Comparison of ENCODE assay signal across 37 mouse cellular contexts in the genomic region with DNA sequence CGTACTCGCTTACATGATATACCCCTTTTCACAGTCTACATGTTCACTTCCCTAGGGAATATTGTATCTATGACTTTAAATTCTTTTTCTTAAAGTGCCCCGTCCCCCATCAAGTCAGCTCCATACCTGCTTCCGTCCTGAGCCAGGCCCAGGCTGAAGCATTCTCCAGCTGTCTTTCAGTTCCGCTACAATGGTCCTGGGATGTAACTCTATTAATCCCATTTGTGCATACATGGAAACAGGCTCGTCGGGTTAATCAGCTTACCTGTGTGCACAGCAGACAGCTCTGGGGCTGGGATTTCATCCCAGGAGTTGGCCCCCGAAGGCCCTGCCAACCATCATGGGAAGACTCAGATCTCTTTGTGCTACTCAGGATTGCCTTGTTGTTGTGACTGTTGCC. TPM values are rescaled to one million over a fixed set of nuclear protein-coding genes. Genes with fewer than 3 reads are reported as not detected.
A peak's percentile ranks its signal among the peaks of the same experiment; 100 is the strongest.
DNase-seq lines count a peak whose midpoint lies in the region; ATAC-seq and TF ChIP-seq lines count a peak whose summit lies in the region.
"Had no signal": no experiment of that assay in that cellular context is flagged by ENCODE, and none has a peak within 500 bp of the region (broad histone marks: within the 10 kb centered on the region; RNA-seq: fewer than 3 reads in every experiment).

No protein-coding gene starts in this region.

- 0 out of 2 replicates have a peak, but pooled peaks have one; percentile 52 for TF ChIP-seq EP300 in heart, adult 2 months (IDR thresholded peaks at IDR 0.05; ENCODE audit: insufficient read depth, low read depth, low read length)

- no peak for TF ChIP-seq POLR2A in heart, adult 2 months (IDR thresholded peaks at IDR 0.05; ENCODE audit: insufficient read depth, low read depth, low read length)

- no peak overlapping the region for H3K4me2 ChIP-seq in embryonic facial prominence, embryonic 14.5 days (ENCODE audit: low read depth, low read length)
- H3K4me2 ChIP-seq in heart, embryonic 16.5 days (ENCODE audit: low read depth, low read length), result peak overlapping the region; percentile 16; the same call in 1 of the 2 replicates
- no peak overlapping the region for H3K4me2 ChIP-seq in heart, embryonic 12.5 days
- H3K4me2 ChIP-seq: embryonic facial prominence, embryonic 15.5 days; heart, embryonic 11.5 days; hindbrain, embryonic 12.5 days; hindbrain, embryonic 15.5 days had no signal

- ATAC-seq in embryonic facial prominence, embryonic 14.5 days (ENCODE audit: low read depth), result peak; percentile 34; the same call in 1 of the 2 replicates
- no peak for ATAC-seq in heart, embryonic 16.5 days (replicated peaks; ENCODE audit: extremely low read depth, insufficient read depth, low FRiP score)
- no peak for ATAC-seq in heart, embryonic 12.5 days (ENCODE audit: insufficient number of reproducible peaks, low FRiP score)
- ATAC-seq: forebrain, embryonic 14.5 days; forebrain, postnatal 0 days; intestine, postnatal 0 days; Patski had no signal

- H3K4me1 ChIP-seq in embryonic facial prominence, embryonic 14.5 days (ENCODE audit: control insufficient read depth, insufficient read depth, low read length), result peaks cover 32% of the 10 kb centered on the region
- peaks cover 60% of the 10 kb centered on the region for H3K4me1 ChIP-seq in embryonic facial prominence, embryonic 10.5 days
- H3K4me1 ChIP-seq in heart, adult 2 months (ENCODE audit: control insufficient read depth, insufficient read depth, low read length), result peaks cover 25% of the 10 kb centered on the region
- peaks cover 68% of the 10 kb centered on the region for H3K4me1 ChIP-seq in heart, embryonic 10.5 days
- peaks cover 58% of the 10 kb centered on the region for H3K4me1 ChIP-seq in heart, embryonic 16.5 days (ENCODE audit: control insufficient read depth, insufficient read depth, low read length)
- peaks cover 59% of the 10 kb centered on the region for H3K4me1 ChIP-seq in heart, embryonic 12.5 days (replicated peaks)

- WGBS in embryonic facial prominence, embryonic 14.5 days, result 67% methylated on average over 8 of the region's 8 CpGs
- WGBS in embryonic facial prominence, embryonic 10.5 days, result 85% methylated on average over 8 of the region's 8 CpGs
- 64% methylated on average over 8 of the region's 8 CpGs for WGBS in heart, adult 2 months
- WGBS in heart, embryonic 10.5 days, result 88% methylated on average over 8 of the region's 8 CpGs
- 87% methylated on average over 8 of the region's 8 CpGs for WGBS in heart, embryonic 16.5 days
- 89% methylated on average over 8 of the region's 8 CpGs for WGBS in heart, embryonic 12.5 days

- H3K4me3 ChIP-seq in embryonic facial prominence, embryonic 14.5 days (ENCODE audit: low read depth, low read length), result no peak overlapping the region
- no peak overlapping the region for H3K4me3 ChIP-seq in embryonic facial prominence, embryonic 10.5 days
- H3K4me3 ChIP-seq in heart, adult 2 months, result peak overlapping the region; percentile 58
- no peak overlapping the region for H3K4me3 ChIP-seq in heart, embryonic 10.5 days
- no peak overlapping the region for H3K4me3 ChIP-seq in heart, embryonic 16.5 days (ENCODE audit: low read length)
- H3K4me3 ChIP-seq in heart, embryonic 12.5 days, result no peak overlapping the region
- H3K4me3 ChIP-seq: embryonic facial prominence, embryonic 15.5 days; hindbrain, embryonic 12.5 days; hindbrain, embryonic 15.5 days had no signal

- H3K79me2 ChIP-seq in heart, adult 2 months (replicated peaks; ENCODE audit: control insufficient read depth, insufficient read depth, low read length), result no peaks in the 10 kb centered on the region

- no peak overlapping the region for H3K9ac ChIP-seq in embryonic facial prominence, embryonic 14.5 days (ENCODE audit: low read depth, low read length)
- peak overlapping the region; percentile 2; the same call in 1 of the 2 replicates for H3K9ac ChIP-seq in heart, adult 2 months (ENCODE audit: low read depth, low read length)
- H3K9ac ChIP-seq in heart, embryonic 16.5 days (ENCODE audit: low read length), result no peak overlapping the region
- H3K9ac ChIP-seq in heart, embryonic 12.5 days, result no peak overlapping the region
- H3K9ac ChIP-seq: embryonic facial prominence, embryonic 15.5 days; forebrain, postnatal 0 days; hindbrain, embryonic 12.5 days; hindbrain, embryonic 15.5 days had no signal

- no peaks in the 10 kb centered on the region for H3K27me3 ChIP-seq in embryonic facial prominence, embryonic 14.5 days (replicated peaks; ENCODE audit: control insufficient read depth, insufficient read depth, low read length)
- H3K27me3 ChIP-seq in embryonic facial prominence, embryonic 10.5 days (replicated peaks; ENCODE audit: low read depth, poor library complexity, severe bottlenecking), result no peaks in the 10 kb centered on the region
- H3K27me3 ChIP-seq in heart, adult 2 months (ENCODE audit: control insufficient read depth, insufficient read depth, low read length), result no peaks in the 10 kb centered on the region
- H3K27me3 ChIP-seq in heart, embryonic 10.5 days (ENCODE audit: insufficient read depth, poor library complexity, severe bottlenecking), result no peaks in the 10 kb centered on the region
- H3K27me3 ChIP-seq in heart, embryonic 16.5 days (ENCODE audit: control insufficient read depth, insufficient read depth, low read length), result no peaks in the 10 kb centered on the region
- H3K27me3 ChIP-seq in heart, embryonic 12.5 days (replicated peaks), result no peaks in the 10 kb centered on the region
- H3K27me3 ChIP-seq: CH12.LX; embryonic facial prominence, embryonic 15.5 days; hindbrain, embryonic 12.5 days; hindbrain, embryonic 15.5 days; Patski had no signal

- H3K36me3 ChIP-seq in embryonic facial prominence, embryonic 14.5 days (ENCODE audit: control insufficient read depth, insufficient read depth, low read length), result no peaks in the 10 kb centered on the region
- H3K36me3 ChIP-seq in embryonic facial prominence, embryonic 10.5 days (replicated peaks), result no peaks in the 10 kb centered on the region
- peaks cover 7% of the 10 kb centered on the region for H3K36me3 ChIP-seq in heart, adult 2 months (ENCODE audit: control insufficient read depth, insufficient read depth, low read length)
- peaks cover 6% of the 10 kb centered on the region; the same call in 1 of the 2 replicates for H3K36me3 ChIP-seq in heart, embryonic 10.5 days
- H3K36me3 ChIP-seq in heart, embryonic 16.5 days (ENCODE audit: control insufficient read depth, insufficient read depth), result peaks cover 5% of the 10 kb centered on the region; the same call in 1 of the 2 replicates
- H3K36me3 ChIP-seq in heart, embryonic 12.5 days, result peaks cover 7% of the 10 kb centered on the region; the same call in 1 of the 2 replicates
- H3K36me3 ChIP-seq: embryonic facial prominence, embryonic 15.5 days; hindbrain, embryonic 12.5 days; hindbrain, embryonic 15.5 days had no signal

- intact Hi-C loops in heart, adult 2 months (cut with DNase I), result no loop called here

- peak; percentile 59 for DNase-seq in embryonic facial prominence, embryonic 14.5 days (ENCODE audit: low spot score)
- no peak for DNase-seq in embryonic facial prominence, embryonic 10.5 days (ENCODE audit: low spot score)
- peak in 1 of 2 experiments; percentile 37 for DNase-seq in heart, adult 2 months
- DNase-seq in heart, embryonic 10.5 days (ENCODE audit: low spot score), result no peak
- DNase-seq in retina, postnatal 1 day, result peak; percentile 24
- DNase-seq in retina, embryonic 14.5 days (ENCODE audit: low spot score), result no peak
- DNase-seq: adrenal gland, postnatal 10 days; adrenal gland, postnatal 36 days; cerebellum, adult 11-12 months; cerebellum, adult 8-10 months; cerebellum, postnatal 10 days; cerebellum, postnatal 36 days; embryo, embryonic 11 days; forebrain, postnatal 0 days; gastrocnemius, postnatal 36 days; heart, postnatal 10 days; kidney, adult 2 months had no signal

- H3K27ac ChIP-seq in embryonic facial prominence, embryonic 14.5 days (replicated peaks; ENCODE audit: low read depth, low read length), result no peak overlapping the region
- no peak overlapping the region for H3K27ac ChIP-seq in embryonic facial prominence, embryonic 10.5 days (replicated peaks)
- peak overlapping the region; percentile 89 for H3K27ac ChIP-seq in heart, adult 2 months
- no peak overlapping the region for H3K27ac ChIP-seq in heart, embryonic 10.5 days
- no peak overlapping the region for H3K27ac ChIP-seq in heart, embryonic 16.5 days (ENCODE audit: low read length)
- H3K27ac ChIP-seq in heart, embryonic 12.5 days (ENCODE audit: poor library complexity, severe bottlenecking), result no peak overlapping the region
- H3K27ac ChIP-seq: hindbrain, embryonic 12.5 days; hindbrain, embryonic 15.5 days had no signal

- TF ChIP-seq CTCF in heart, adult 2 months (IDR thresholded peaks at IDR 0.05), result no peak

- H3K9me3 ChIP-seq in embryonic facial prominence, embryonic 14.5 days (ENCODE audit: control insufficient read depth, low read length), result no peaks in the 10 kb centered on the region
- H3K9me3 ChIP-seq in embryonic facial prominence, embryonic 10.5 days, result no peaks in the 10 kb centered on the region
- H3K9me3 ChIP-seq in heart, embryonic 10.5 days, result no peaks in the 10 kb centered on the region
- no peaks in the 10 kb centered on the region for H3K9me3 ChIP-seq in heart, embryonic 16.5 days (replicated peaks; ENCODE audit: control insufficient read depth, low read length)
- H3K9me3 ChIP-seq in heart, embryonic 12.5 days (replicated peaks), result no peaks in the 10 kb centered on the region
- H3K9me3 ChIP-seq: embryonic facial prominence, embryonic 15.5 days; G1E; hindbrain, embryonic 12.5 days; hindbrain, embryonic 15.5 days had no signal

RNA-seq across cellular contexts. Expression of a gene that starts 32.2 kb away (rescaled TPM):
- polyA plus RNA-seq in embryonic facial prominence, embryonic 14.5 days (2014; fragmentation: Nextera tagmentation; extraction: Ambion mirVana), result 32.5 and 35.7 TPM in 2 replicates
- 6.3 and 8.0 TPM in 2 replicates for polyA plus RNA-seq in embryonic facial prominence, embryonic 10.5 days (2016; fragmentation: Nextera tagmentation; extraction: Ambion mirVana)
- 10 to 100 TPM; 15.4 to 15.5 TPM for total RNA-seq in heart, adult 2 months (2021)
- polyA plus RNA-seq in heart, adult 2 months (2012; rRNA removed), result 8.6 and 16.0 TPM in 2 replicates
- polyA plus RNA-seq in heart, embryonic 10.5 days (2016; fragmentation: Nextera tagmentation; extraction: Ambion mirVana), result 30.4 and 51.3 TPM in 2 replicates
- polyA plus RNA-seq in heart, embryonic 16.5 days (2015; fragmentation: Nextera tagmentation; extraction: Ambion mirVana), result 28.6 and 30.9 TPM in 2 replicates
- polyA plus RNA-seq in heart, embryonic 12.5 days (2016; fragmentation: Nextera tagmentation; extraction: Ambion mirVana), result 46.5 and 47.1 TPM in 2 replicates

RNA-seq across cellular contexts. Expression of a gene that starts 33.8 kb away (rescaled TPM):
- polyA plus RNA-seq in embryonic facial prominence, embryonic 14.5 days (2014; fragmentation: Nextera tagmentation; extraction: Ambion mirVana), result not detected in 2 replicates
- polyA plus RNA-seq in embryonic facial prominence, embryonic 10.5 days (2016; fragmentation: Nextera tagmentation; extraction: Ambion mirVana), result not detected in 2 replicates
- total RNA-seq in heart, adult 2 months (2021), result not detected
- not detected in 2 replicates for polyA plus RNA-seq in heart, adult 2 months (2012; rRNA removed)
- polyA plus RNA-seq in heart, embryonic 10.5 days (2016; fragmentation: Nextera tagmentation; extraction: Ambion mirVana), result not detected in 2 replicates
- not detected in 2 replicates for polyA plus RNA-seq in heart, embryonic 16.5 days (2015; fragmentation: Nextera tagmentation; extraction: Ambion mirVana)
- polyA plus RNA-seq in heart, embryonic 12.5 days (2016; fragmentation: Nextera tagmentation; extraction: Ambion mirVana), result not detected in 2 replicates
- total RNA-seq: adrenal gland, adult 18-20 months; adrenal gland, postnatal 10 days; adrenal gland, postnatal 36 days; CH12.LX; forebrain, postnatal 0 days; G1E; gastrocnemius, adult 8-10 months; gastrocnemius, postnatal 36 days; granulocyte monocyte progenitor cell, adult 5-6 weeks; heart, postnatal 10 days; hematopoietic stem cell, adult 5-6 weeks had no signal
- polyA plus RNA-seq: cortical plate, adult 2 months; embryonic facial prominence, embryonic 11.5 days; embryonic facial prominence, embryonic 15.5 days; forebrain, embryonic 11.5 days; forebrain, embryonic 14.5 days; forebrain, postnatal 0 days; frontal cortex, adult 2 months; G1E; heart, embryonic 11.5 days; hindbrain, embryonic 12.5 days; hindbrain, embryonic 15.5 days; intestine, embryonic 14.5 days; intestine, postnatal 0 days; kidney, adult 2 months; Patski had no signal

Comparison
In these comparisons a context has a peak if more than half of its experiments do, and no peak if none do; other contexts are left out.
1. DNase-seq: peak in embryonic facial prominence, embryonic 14.5 days (single experiment) and retina, postnatal 1 day (single experiment); none in embryonic facial prominence, embryonic 10.5 days (single experiment), heart, embryonic 10.5 days (single experiment) and retina, embryonic 14.5 days (single experiment).